Mouse (Mus musculus) left cerebral cortex, adult 18-20 months (tissue): Measurements from ENCODE around the gene Cacna1b. TPM values are rescaled to one million over a fixed set of nuclear protein-coding genes. Genes with fewer than 3 reads are reported as not detected.

ENCODE experiments used
- DNase-seq, 2 experiments: peaks; one replicate each; pipeline ENCODE4 v3.0.0; 2021 to 2022; ENCODE audit warnings: low spot score in 2 of 2, mixed read lengths in 1 of 2
- long read RNA-seq, 2 experiments: library from polyadenylated mRNA; stranded (forward); transcript quantifications; one replicate each; pipeline ENCODE4 v2.0.0; 2021
- total RNA-seq, 2 experiments: library from RNA; stranded (reverse); gene quantifications; 2 replicates each; pipeline ENCODE4 v1.2.3; 2021

The Cacna1b gene
- 10 to 100 TPM; 75.6 to 83.3 TPM for total RNA-seq
- long read RNA-seq, experiment 1, partial matches to known transcripts, result 7 of 23 reads
- long read RNA-seq, experiment 1, other reads (novel, unspliced or antisense), result 16 of 23 reads
- long read RNA-seq, experiment 2, partial matches to known transcripts, result 4 of 17 reads
- long read RNA-seq, experiment 2, other reads (novel, unspliced or antisense), result 13 of 17 reads

DNA sequence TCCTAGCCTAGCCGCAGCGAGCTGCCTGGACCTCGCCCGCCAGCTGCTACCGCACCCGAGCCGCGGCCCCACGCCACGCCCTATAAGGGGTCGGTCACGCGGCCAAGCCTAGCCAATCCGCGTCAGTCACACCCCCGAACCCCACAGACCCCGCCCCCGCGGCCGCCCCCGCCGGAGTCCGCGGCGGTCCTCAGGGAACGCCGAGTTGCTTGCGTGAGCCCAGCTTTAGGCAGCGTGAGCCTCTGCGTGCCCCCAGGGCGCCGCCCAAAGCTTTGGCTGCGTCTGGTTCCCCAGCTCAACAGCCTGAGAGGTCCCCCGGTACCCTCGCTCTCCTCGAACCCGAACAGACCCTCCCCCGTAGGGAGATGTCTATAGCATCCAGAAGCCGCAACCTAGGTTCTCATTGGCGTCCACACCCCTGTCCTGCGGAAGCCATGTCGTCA, at the start of gene Cacna1b:
Cacna1b (minus strand) TSS at position 38 of the 443 bp plus-strand sequence.
- peak; percentile 95 for DNase-seq

DNA sequence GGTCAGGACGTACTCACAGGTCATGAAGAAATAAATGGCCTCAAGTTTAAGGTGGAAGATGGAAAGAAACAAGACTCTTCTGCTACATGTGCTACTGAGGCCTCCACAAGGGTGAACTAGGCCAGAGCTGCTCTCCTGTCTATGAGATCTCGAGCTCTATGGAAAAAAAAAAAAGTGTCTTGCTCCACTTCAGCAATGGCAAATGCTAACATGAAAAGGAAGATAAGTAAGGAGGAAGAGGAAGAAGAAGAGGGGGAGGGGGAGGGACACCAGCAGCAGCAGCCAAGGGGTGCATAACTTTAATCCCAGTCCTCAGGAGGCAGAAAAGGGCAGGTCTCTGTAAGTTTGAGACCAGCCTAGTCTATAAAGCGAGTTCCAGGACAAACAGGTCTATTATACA, 46.8 kb upstream of the Cacna1b start:
- no peak for DNase-seq

DNA sequence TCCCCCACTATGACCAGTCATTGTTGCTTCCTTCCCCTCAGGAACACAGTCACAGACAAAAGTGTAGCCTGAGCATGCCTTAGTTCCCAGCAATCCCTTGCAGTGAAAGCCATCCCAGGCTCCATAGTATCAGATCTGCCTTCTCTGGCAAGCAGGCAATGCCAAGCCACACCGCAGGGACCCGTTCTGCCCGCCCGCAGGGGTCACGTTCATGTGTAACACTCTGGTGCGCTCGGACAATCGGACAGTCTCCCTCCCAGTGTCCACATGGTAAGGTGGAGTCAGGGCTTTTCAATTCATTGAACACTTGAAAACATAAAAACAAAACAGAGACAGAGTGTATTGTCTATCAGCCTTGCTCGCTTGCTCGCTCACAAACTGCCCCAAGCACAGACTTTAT, 44.7 kb upstream of the Cacna1b start:
- DNase-seq, result no peak

DNA sequence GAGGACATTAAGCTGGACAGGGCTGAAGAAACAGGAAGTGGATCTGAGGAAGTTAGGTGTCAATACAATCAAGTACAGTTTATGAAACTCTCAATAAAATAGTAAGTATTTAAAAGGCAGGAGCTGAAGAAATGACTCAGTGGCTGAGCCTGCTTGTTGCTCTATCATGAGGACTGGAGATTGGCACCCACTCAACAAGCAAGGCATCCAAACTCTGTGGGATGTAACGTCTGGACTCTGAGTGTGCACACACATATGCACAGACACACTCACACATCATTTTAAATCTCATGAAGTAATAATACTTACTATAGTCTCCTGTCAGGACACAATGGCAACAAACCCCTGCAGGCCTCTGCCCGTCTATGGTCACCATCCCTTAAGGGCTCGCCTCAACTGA, 44.1 kb upstream of the Cacna1b start:
- peak; percentile 28 to 34 for DNase-seq

DNA sequence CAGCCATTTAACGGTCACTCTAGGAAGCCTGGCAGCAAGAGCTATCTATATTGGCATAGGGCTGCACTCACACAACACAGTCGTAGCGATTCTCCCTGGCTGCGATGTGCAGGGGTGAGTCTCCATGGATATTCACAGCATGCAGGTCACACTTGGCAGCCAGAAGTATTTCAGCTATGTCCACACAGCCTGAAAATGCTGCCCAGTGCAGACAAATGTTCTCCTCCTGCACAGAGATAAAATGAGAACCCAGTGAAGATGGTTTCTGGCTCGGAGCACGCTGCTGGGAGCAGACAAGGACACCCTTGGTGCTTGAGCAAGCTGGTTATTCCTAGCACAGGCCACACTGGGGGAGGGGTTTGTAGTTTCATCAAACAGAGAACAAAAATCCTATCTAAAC, 43.2 kb upstream of the Cacna1b start:
- DNase-seq, result peak; percentile 9 to 40

DNA sequence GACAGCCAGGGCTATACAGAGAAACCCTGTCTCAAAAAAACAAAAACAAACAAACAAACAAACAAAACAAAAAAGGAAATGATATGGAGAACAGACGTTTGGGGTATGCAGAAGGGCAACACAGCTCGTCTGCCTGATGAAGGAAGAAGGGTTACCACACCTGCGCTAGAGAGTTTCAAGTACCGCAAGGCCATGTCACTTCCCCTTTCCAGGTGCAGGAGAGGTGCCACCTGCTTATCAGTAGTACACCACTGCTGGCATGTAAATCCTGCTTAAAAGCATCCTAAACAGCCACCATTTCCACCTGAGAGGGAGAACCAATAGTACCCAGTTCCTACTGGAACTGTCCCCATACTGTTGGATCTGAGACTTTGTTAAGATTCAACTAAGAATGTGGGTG, 42.7 kb upstream of the Cacna1b start:
- DNase-seq, result no peak

DNA sequence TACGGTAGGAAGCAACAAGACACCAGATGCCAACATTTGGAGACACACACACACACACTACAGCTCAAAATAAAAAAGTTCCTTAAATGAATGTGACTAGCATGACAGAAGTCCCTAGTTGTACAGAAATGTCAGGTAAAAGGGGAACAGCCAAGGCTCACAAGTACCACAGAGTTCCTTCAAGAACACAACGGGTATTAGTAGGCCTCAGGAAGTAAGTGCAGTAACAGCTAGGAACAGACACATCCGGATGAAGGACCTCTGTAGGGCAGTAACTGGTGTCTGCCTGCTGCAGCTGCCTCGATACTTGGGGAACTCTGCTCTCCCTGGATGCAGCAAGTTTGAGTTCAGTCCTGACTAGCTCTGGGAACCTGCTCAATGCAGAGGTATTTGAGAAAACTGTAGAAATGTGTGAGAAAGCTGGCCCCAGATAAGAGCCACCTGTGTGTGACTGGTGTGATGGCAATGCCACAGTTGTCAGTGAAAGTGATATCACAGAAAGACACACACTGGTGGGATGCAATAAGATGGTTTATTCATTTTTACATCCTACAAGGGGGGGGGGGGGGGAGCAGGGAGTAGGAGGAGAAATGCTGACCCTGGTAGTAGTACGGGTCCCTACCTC, 34.0 kb upstream of the Cacna1b start:
- no peak for DNase-seq

DNA sequence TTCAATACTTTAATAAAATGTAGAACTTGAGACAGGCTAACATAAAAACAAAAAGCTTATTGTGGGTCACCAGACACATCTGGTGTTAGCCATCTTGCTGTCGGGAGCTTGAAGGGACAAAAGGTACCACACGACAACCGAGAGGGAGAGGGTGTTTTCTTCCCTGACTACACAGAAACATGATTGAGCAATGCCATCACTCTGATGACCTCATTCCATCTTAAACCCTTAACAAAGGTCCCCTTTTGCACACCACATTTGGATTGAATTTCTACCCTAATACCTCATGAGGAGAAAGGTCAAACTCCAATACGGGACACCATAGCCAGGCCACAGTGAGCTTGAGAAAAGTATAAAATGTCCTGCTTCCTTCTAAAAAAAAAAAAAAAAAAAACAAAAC, 24.3 kb upstream of the Cacna1b start:
- DNase-seq, result no peak

DNA sequence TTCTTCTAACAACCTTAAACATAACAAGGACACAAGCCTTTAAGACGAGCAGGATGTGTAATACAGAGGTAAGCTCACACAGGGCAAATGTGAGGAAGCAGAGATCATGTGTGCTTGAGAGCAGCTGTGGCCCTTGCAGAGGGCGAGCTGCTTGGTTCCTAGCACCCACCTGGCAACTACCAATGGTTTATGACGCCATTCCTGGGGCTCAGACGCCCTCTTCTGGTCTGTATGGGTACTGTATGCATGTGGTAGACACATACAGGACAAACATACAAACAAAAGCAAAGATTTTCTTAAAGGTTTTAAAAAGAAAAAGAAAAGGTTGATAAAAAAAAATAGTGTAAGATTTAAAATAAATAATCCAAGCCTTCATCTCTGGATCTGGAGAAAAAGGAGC, 18.3 kb upstream of the Cacna1b start:
- DNase-seq, result no peak

DNA sequence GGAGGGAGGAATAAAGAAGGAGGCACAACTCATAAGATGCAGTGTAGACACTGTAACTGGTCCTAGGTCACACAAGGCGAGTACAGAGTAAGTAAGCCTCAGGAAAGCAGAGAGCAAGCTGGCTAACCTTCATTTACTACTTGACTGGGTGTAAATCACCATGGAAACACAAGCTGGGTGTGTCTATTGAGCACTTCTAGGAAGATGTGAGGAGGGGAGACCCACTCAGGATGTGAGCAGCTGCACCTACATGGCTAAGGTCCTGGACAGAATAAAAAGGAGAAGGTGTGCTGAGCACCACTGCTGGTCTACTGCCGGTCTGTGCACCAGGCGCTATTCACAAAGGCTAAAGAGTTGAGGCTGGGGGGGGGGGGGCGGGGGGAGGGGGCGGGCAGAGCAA, 13.9 kb upstream of the Cacna1b start:
- DNase-seq, result no peak

DNA sequence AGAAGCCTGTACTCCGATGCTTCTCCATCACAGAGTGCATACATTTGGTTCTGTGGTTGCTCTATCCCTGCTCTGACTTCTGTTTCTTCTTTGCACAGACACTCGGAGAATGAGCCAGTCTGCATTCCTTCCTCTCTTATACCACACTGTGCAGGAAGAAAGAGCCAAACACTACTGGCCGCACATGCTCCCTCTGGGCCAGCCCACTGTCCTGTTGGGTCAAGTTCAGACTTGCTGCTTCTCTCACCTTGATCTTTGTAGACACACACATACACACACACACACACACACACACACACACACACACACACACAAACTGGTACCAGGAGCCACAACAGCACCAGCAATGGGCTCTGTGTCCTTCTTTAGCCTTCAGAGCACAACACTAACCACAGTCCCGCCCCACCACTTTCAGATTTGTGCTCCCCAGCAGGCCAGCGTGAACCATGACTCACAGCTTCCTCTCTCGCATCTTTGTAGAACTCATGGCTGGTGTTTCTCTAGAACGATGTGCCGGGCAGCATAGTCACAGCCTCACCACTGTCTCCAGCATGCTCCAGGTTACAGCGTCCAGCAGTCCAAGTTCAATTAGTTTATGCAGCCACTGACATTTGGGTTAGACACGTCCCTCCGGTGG, 13.1 kb upstream of the Cacna1b start:
- no peak for DNase-seq

DNA sequence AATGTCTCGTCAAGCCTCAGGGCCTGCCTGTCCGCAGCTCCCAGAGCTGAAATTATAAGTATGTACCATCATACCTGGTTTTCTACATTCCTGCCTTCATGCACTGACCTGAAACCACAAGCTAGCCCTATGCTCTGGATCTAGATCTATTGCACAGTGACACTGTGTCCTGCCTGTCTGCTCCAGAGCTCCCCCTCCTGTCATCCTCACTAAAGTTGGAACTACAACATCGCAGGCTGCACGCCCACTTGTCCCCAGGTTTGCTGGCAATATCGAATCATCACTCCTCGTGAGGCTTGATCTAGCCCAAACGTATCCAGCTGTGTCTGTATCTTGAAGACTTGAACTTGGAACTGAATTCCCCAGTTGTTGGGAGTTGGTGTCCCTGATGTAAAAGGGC, 11.9 kb upstream of the Cacna1b start:
- peak; percentile 28 to 53 for DNase-seq

DNA sequence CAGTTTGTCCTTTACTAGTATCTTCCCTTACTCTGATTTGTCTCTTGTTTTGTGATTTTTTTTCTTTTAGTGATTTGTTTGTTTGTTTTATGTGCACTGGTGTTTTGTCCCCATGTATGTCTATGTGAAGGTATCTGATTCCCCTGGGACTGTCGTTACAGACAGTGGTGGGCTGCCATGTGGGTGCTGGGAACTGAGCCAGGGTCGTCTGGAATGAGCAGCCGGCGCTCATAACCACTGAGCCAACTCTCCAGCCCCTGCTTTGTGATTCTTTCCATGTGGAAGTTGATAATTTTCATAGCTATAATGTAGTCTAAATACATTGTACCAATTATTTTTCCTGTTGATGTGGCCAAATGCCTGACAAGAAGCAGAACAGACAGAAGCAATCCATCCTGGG, 7.9 kb upstream of the Cacna1b start:
- no peak for DNase-seq

DNA sequence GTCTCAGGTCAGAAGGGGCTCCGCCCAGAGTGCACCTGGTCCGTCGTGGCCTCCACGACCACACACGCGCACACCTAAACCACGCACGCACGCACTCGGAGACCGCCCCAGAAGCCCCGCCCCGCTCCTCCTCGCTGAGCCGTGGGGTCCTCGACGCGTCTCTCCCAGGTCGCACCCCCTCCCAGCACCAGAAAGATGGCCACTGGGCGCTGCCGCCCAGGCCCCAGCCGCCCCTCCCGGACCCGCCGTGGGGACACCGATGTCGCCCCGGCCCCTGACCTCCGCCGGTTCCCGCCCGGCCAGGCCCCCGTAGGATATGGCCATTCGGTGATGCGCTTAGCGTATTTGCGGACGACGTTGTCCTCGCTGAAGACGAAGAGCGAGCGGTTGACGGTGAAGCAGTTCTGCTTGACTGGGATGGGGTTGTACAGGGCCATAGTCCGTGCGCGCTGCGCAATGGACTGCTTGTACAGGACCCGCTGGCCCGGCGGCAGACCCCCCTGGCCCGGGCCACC, 449 bp downstream of the Cacna1b start:
- peak; percentile 38 to 74 for DNase-seq

DNA sequence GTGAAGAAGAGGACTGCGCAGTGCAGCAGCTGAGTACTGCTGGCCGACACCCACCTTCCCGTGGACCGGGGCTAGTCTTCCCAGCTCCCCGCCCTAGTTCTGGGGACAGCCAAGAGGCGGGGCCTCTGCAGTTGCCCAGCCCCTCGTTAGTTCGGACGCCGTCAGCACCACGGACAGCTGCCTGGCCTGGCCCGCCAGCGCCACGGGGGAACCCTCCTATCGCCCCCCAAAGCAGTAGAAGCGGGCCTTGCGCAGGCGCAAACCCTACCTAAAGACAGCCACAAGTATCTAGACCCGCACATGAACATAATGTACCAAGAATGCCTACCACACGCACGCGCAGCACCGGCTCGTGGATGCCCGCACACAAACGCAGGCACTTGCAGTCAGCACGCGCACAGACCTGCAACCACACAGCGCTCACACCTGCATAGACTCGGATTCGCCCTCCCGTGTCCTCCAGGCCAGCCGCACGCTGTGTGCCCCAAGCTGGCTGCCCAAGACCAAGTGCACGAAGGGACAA, 968 bp downstream of the Cacna1b start:
- peak; percentile 61 to 75 for DNase-seq

DNA sequence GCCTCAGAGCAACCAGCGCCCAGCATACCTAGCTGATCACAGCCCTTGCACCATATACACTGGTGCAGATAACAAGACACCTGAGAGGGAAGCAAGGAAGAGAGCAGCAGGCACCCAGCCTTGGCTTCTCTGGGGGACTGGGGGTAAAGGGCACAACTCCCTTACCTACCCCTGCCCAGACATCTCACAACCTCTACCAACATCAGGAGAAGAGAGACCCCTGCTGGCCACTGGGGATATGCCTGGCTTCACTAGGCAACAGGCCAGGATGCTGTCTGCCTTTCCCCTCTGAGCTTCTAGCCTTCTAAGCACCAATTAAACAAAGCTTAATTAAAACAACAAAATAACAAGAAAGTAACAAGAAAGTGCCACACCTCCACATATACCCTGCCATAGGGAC, 7.7 kb downstream of the Cacna1b start:
- DNase-seq, result peak; percentile 62 to 73

DNA sequence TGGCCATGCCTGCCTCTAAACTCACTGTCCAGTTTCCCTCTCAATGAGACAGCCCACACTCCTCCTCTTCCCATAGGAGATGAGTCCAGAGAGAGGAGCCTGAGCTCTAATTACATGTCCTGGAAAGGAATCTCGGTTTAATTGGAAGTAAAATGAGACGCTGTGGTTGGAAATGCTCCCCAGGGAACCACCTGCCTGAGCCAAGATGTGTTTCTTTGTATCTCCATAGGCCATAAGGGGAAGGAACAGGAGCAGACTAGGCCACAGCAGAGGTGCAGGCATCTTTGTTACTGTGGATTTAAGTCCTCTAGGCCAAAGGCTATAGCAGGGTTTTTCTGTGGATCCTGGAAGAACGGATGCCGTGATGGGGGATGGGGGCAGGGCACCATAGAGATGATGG, 10.4 kb downstream of the Cacna1b start:
- no peak for DNase-seq

DNA sequence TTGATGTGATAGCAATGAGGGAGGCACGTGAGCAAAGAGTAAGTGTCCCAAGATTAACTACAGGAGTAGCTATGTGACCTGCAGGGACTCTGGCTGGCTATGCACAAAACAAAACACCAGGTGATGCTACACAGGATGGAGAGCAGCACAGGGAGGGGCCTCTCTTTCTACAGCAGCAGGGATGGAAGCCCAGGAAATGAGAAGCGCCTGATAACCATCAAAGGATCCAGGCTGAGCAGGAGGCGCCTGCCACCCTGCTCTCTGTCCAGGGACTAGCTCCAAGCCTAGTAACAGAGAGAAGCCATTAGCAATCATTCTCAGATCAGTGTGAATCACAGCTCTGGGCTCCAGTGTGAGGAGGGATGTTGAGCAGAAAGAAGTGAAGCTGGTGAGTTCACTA, 12.9 kb downstream of the Cacna1b start:
- DNase-seq, result no peak

DNA sequence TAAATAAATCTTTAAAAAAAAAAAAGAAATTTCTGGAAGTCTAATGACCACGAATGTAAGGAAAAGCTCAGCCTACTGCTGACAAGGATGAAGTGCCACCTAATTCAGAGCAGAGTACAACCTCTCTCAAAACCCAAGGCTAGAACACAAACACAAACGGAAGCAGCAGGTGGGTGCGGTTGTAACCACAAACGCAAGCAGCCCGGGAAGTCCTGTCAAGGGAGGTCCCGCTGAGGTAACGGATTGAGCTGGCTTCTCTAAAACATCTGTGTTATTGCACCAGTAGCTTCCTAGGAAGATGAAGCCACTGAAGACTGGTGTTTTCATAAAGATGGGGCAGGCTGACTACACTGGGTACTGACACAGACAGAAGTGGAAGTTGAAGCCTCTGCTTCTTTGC, 15.1 kb downstream of the Cacna1b start:
- no peak for DNase-seq

DNA sequence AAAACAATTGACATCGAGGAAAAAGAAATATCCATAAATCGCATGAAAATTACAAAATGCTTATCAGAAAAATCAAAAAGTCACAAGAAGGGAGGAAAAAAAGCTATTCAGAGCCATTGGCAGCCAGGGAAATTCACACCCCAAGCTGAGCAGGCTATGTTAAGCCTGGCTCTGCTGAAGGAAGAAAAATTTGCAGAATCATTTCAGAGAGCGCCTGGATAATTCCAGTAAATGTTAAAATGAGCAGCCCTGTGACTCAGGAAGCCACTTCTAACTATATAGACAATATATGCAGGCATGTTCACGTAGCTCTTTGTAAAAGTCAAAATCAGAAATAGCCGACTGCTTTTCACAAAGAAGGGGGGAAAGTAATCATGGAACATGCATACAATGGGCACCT, 23.3 kb downstream of the Cacna1b start:
- DNase-seq, result no peak

DNA sequence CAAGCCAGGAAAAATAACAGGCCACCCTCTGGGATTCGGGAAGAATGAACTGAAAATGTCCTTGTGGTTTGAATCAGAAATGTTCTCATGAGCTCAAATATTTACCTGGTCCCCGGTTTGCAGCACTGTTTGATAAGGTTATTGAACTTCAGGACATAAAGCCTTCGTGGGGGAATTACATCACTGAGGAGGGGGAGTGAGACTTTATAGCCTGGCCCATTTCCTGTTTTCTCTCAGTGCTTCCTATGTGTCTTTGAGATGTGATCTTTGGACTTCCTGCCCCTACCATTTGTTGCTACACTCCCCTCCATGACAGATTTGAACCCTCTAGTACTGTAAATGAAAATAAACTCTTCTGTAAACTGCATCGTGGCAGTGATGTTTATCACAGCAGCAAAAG, 29.8 kb downstream of the Cacna1b start:
- no peak for DNase-seq

DNA sequence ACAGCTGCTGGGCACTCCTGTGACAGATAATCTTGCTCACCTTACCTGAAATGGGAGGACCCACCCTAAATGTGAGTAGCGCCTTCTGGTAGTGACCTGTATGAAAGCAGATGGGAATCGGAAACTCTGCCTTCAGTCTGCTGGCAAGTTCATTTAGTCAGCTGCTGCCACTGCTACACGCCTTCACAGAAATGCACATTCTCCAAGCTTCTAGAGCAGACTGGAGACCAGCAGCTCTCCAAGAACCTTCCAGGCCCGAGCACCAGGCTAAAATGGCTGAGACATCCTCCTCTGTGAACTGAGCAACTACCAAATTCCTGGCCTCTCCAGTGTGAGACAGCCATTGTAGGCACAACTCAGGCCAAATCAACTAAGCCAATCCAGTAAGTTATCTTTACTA, 37.1 kb downstream of the Cacna1b start:
- no peak for DNase-seq
